Mouse (Mus musculus) megakaryocyte, embryonic 14.5 days (primary cell): Measurements from ENCODE around the gene Prkce. TPM values are rescaled to one million over a fixed set of nuclear protein-coding genes. Genes with fewer than 3 reads are reported as not detected.

Source experiments
- H3K27me3 ChIP-seq: replicated peaks from 2 replicates; pipeline ENCODE3; 2012; ENCODE audit warnings: inconsistent platforms
- H3K36me3 ChIP-seq: replicated peaks from 2 replicates; pipeline ENCODE3; 2012; ENCODE audit warnings: low read length, inconsistent platforms, mixed read lengths
- H3K4me1 ChIP-seq: 2 replicates; pipeline ENCODE4 v1.6.1; 2012; ENCODE audit warnings: inconsistent platforms
- H3K4me3 ChIP-seq: replicated peaks from 2 replicates; pipeline ENCODE3; 2012; ENCODE audit warnings: moderate library complexity, mild to moderate bottlenecking, inconsistent platforms
- H3K9me3 ChIP-seq: 2 replicates; pipeline ENCODE4 v1.6.1; 2012; ENCODE audit warnings: inconsistent platforms
- FLI1 ChIP-seq: IDR thresholded peaks from 2 replicates; pipeline ENCODE4 v1.6.1; 2012; ENCODE audit warnings: low read length, inconsistent platforms, mixed read lengths
- GATA1 ChIP-seq: IDR thresholded peaks from 3 replicates; pipeline ENCODE4 v1.6.1; 2012; ENCODE audit warnings: mixed read lengths, low read length, inconsistent platforms, borderline replicate concordance
- polyA plus RNA-seq: library from polyadenylated mRNA; stranded (reverse); fragments of >175 nt; gene quantifications from 2 replicates; pipeline ENCODE4 v1.2.3, GENCODE M21; 2012; ENCODE audit warnings: low replicate concordance; ENCODE audit not compliant: insufficient read depth

Prkce gene
- polyA plus RNA-seq, 1 experiment: 7.3 TPM

DNA sequence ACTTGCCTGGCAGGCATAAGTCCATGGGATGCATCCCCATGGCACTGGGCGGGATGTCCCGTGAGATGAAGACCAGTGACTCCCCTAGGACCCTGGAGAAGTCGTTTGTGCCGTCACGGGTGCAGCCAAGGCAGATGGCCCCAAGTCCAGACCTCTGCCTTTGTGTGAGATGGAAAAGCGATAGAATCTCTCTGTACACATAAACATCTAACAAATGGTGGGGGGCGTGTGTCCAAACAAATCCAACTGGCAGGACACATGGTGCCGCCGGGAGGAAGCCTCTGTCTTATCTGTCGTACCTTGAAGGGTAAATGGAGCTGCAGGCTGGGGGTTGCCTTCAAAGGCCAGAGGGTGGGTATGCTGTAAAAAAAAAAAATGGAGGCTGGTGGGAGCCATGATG lies 384.0 kb downstream of the Prkce start:
- H3K36me3 ChIP-seq: peaks cover 6% of the 10 kb centered on the region
- H3K4me1 ChIP-seq: no peaks in the 10 kb centered on the region
- TF ChIP-seq FLI1 (no peak), GATA1 (no peak)
- no peak overlapping the region for H3K4me3 ChIP-seq
- H3K9me3 ChIP-seq: peaks cover 32% of the 10 kb centered on the region
- H3K27me3 ChIP-seq: no peaks in the 10 kb centered on the region

DNA sequence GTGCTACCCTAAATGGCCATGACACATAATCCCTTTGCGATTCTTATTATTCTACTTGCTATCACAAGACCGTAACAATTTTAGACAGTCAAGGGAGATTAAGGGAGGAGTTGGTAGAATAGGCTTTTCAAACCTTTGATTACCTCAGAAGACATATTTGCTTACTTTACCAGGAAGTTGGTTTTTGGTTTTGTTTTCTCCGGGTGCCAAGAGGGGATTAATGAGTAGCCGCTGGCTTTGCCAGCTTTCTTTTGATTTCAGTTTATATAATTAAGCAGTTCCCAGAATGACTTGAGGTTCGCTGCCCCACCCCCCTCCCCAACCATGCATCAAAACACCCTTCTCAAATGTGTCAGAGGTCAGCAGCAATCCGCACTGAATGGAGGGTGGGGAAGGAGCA lies 384.4 kb downstream of the Prkce start:
- Histone ChIP-seq H3K36me3 (peaks cover 6% of the 10 kb centered on the region), H3K9me3 (peaks cover 32% of the 10 kb centered on the region), H3K4me3 (no peak overlapping the region), H3K4me1 (no peaks in the 10 kb centered on the region), H3K27me3 (no peaks in the 10 kb centered on the region)
- no peak for TF ChIP-seq FLI1
- TF ChIP-seq GATA1: no peak

- TF ChIP-seq FLI1 (no peak), GATA1 (no peak)
- Histone ChIP-seq H3K4me1 (no peaks in the 10 kb centered on the region), H3K27me3 (no peaks in the 10 kb centered on the region), H3K4me3 (no peak overlapping the region), H3K9me3 (no peaks in the 10 kb centered on the region), H3K36me3 (peaks cover 12% of the 10 kb centered on the region)
Measured at GRCm38 (mm10) chr17:86559206-86559891, 391.8 kb downstream of the Prkce start.

- no peaks in the 10 kb centered on the region for H3K9me3 ChIP-seq
- TF ChIP-seq FLI1: no peak
- TF ChIP-seq GATA1: no peak
- H3K36me3 ChIP-seq: peaks cover 12% of the 10 kb centered on the region
- H3K27me3 ChIP-seq: no peaks in the 10 kb centered on the region
- H3K4me1 ChIP-seq: no peaks in the 10 kb centered on the region
- no peak overlapping the region for H3K4me3 ChIP-seq
Measured at GRCm38 (mm10) chr17:86560499-86560898, 392.9 kb downstream of the Prkce start.

DNA sequence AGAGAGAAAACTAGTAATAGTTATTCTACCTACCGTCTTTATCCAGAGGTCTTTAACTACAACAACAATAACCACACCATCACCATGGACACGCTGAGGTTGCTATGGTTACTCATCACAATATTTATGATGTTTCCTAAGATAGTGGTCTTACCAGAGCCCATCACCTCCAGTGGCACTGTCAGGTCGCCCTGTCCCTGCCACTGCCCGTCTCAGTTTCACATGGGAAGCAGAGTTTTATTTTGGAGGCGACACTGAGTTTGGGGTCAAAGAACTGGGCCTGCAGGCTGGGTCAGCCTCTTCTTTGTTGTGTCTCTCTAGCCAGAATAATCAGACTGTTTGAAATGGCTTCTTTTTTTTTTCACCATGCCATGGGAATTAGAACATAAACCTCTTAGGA lies 402.9 kb downstream of the Prkce start:
- TF ChIP-seq GATA1 (no peak), FLI1 (no peak)
- H3K9me3 ChIP-seq: no peaks in the 10 kb centered on the region
- H3K36me3 ChIP-seq: no peaks in the 10 kb centered on the region
- H3K27me3 ChIP-seq: no peaks in the 10 kb centered on the region
- H3K4me1 ChIP-seq: no peaks in the 10 kb centered on the region
- H3K4me3 ChIP-seq: no peak overlapping the region

DNA sequence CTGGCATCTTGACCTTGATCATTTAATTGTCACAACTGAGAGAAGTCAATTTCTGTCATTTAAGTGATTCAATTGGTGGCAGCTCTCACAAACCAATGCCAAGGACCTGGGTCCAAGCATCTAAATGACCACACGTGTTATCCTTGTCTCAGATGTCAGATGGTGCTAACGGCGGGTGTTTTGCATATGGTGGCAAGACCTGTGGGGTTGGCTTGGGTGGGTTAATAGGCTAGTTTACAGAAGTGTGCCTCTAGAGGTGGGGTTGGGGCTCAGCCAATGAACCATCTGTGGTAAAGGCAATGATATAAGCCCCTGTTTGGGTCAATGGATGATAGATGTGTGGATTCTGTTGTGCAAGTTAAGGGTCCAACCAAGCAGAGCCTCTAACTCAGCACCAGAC lies 403.7 kb downstream of the Prkce start:
- no peaks in the 10 kb centered on the region for H3K36me3 ChIP-seq
- no peaks in the 10 kb centered on the region for H3K9me3 ChIP-seq
- no peak overlapping the region for H3K4me3 ChIP-seq
- TF ChIP-seq FLI1: no peak
- no peak for TF ChIP-seq GATA1
- H3K4me1 ChIP-seq: no peaks in the 10 kb centered on the region
- no peaks in the 10 kb centered on the region for H3K27me3 ChIP-seq

DNA sequence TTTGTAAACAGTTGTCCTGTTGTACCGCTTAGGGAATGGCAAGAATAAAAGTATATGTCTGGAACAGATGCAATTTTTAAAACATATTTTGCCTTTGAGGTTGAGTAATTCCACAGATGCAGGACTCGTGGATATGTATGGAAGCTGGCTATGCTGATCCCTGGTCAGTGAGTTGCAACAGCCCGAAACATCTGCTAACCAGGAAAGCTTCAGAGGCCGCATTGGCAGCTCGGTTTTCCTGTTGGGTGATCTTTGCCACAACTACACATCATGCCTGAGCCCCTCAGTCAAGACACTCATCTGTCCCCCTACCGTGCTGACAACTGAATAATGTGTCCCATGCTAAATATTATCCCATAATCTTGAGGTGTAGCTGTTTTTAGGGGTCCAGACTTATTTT lies 404.6 kb downstream of the Prkce start:
- H3K4me3 ChIP-seq: no peak overlapping the region
- H3K9me3 ChIP-seq: no peaks in the 10 kb centered on the region

DNA sequence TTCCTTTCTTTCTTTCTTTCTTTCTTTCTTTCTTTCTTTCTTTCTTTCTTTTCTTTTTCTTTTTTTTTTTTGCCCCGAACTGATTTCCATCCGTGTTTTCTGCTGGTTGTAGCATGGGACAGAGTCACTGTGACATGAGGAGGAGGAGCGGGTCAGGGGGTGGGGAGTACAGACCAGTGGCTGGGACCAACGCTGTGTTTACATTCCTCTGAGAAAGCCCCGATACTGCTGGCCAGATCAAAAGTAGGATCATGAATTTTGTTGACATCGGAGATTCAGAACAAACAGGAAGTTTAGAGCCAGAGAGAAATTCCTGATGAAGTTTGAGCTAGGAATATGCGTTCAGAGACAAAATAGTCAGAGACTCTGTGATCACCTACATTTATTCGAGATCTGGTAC lies 405.0 kb downstream of the Prkce start:
- Histone ChIP-seq H3K4me1 (no peaks in the 10 kb centered on the region), H3K36me3 (no peaks in the 10 kb centered on the region), H3K9me3 (no peaks in the 10 kb centered on the region), H3K27me3 (no peaks in the 10 kb centered on the region), H3K4me3 (no peak overlapping the region)
- TF ChIP-seq GATA1 (no peak), FLI1 (no peak)

More for the DNA sequence above, 404.6 kb downstream of the Prkce start:
- Histone ChIP-seq H3K27me3 (no peaks in the 10 kb centered on the region), H3K36me3 (no peaks in the 10 kb centered on the region), H3K4me1 (no peaks in the 10 kb centered on the region)
- no peak for TF ChIP-seq GATA1
- TF ChIP-seq FLI1: no peak

DNA sequence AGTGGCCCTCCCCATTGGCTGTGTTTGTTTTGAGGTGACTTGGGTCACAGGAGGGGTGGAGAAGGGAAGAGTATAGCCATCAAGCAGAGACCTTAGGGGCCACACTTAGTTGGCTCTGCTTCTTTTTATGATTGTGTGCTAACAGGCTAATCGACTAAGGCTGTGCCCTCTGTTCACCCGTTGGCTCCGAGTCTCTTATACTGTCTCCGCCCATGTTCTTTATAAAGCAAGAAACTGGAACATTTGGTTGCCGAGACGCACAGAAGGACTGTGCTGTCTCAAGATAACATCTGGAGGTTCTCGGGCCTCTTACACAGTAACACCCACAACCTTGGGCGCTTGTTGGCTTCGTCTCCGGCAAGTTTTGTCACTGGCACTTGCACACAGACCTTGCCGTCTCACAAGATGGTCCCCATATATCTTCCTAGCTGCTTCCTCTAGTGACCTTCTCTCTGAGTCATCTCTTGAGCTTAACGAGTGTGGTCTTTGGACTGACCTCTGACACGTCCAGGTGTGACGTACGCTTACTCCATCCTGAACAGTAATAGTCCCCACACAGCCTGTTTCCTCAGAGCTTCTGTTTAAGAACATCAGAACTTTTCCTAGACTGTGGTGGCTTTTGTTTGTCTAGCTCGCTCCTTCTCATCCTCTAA lies 406.1 kb downstream of the Prkce start:
- no peaks in the 10 kb centered on the region for H3K27me3 ChIP-seq
- H3K9me3 ChIP-seq: no peaks in the 10 kb centered on the region
- H3K4me3 ChIP-seq: no peak overlapping the region
- no peaks in the 10 kb centered on the region for H3K4me1 ChIP-seq
- no peak for TF ChIP-seq GATA1
- no peak for TF ChIP-seq FLI1
- no peaks in the 10 kb centered on the region for H3K36me3 ChIP-seq

- Histone ChIP-seq H3K36me3 (no peaks in the 10 kb centered on the region), H3K4me3 (no peak overlapping the region), H3K9me3 (no peaks in the 10 kb centered on the region), H3K27me3 (peaks cover 2% of the 10 kb centered on the region), H3K4me1 (no peaks in the 10 kb centered on the region; the same call in 1 of the 2 replicates)
- TF ChIP-seq FLI1: no peak
- TF ChIP-seq GATA1: no peak
Measured at GRCm38 (mm10) chr17:86580724-86581123, 413.1 kb downstream of the Prkce start.

GRCm38 (mm10) chr17:86582341-86582740 lies 414.8 kb downstream of the Prkce start:
- H3K36me3 ChIP-seq: no peaks in the 10 kb centered on the region
- peaks cover 2% of the 10 kb centered on the region for H3K27me3 ChIP-seq
- H3K9me3 ChIP-seq: no peaks in the 10 kb centered on the region
- H3K4me3 ChIP-seq: no peak overlapping the region
- H3K4me1 ChIP-seq: no peaks in the 10 kb centered on the region; the same call in 1 of the 2 replicates
- TF ChIP-seq GATA1 (no peak), FLI1 (no peak)
